Mouse (Mus musculus) testis, adult 2 months (tissue): Measurements from ENCODE around the gene Ston2.

Source experiments
- CTCF ChIP-seq: fragments of 200-500 bp; IDR thresholded peaks from 2 replicates; pipeline ENCODE4 v1.5.1; 2012; ENCODE audit warnings: low read depth, mild to moderate bottlenecking, inconsistent platforms, low read length, moderate library complexity; ENCODE audit not compliant: control insufficient read depth, insufficient read depth, insufficient replicate concordance
- POLR2A ChIP-seq: fragments of 200-500 bp; IDR thresholded peaks from 2 replicates; pipeline ENCODE4 v1.6.1; 2012; ENCODE audit warnings: low read depth, mild to moderate bottlenecking, inconsistent platforms, low read length, moderate library complexity; ENCODE audit not compliant: control insufficient read depth

DNA sequence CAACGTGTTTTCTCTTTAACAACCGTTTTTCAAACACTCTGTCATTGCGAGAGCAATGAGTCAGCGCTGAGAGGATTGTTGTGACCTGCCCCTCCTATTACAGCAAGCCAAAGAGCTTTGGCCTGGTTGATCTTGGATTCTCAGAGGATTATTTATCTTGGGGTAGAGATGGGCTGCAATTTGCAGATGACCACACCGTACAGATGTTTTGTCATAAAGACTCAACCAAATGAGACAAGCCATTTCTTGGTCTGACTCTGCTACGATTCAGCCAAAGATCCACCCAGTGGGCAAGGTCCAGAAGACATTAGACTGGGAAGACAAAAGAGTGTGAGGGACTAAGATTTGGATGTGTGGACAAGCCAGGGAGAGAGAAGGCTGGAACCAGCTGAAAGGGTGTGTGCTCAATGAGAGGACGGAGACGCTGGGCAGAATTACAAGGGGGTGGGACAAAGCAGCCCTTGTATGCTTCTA is 13.3 kb downstream of the Ston2 start:
- TF ChIP-seq CTCF (no peak), POLR2A (no peak)
